In the genomic region with DNA sequence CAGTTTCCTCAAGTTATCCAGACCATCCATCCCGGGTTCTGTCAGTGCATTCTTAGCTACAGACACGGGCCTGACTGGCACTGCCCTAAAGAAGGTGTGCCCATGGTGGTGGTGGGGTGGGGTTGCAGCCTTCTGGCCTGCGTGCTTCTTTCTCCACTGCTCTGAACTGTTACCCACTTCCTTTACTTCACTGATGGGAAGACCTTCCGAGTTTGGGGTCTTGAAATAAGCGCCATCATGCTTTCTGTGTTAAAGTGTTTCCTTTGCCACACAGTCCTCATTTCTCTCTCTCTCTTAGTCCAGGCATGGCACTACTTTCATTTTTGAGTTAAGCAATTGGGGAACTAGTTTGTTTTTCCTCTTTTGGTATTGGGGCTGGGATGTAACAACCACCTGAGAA, we compare ENCODE assay signal across 8 mouse cellular contexts. TPM values are rescaled to one million over a fixed set of nuclear protein-coding genes. Genes with fewer than 3 reads are reported as not detected.
DNase-seq lines count a peak whose midpoint lies in the region; ATAC-seq and TF ChIP-seq lines count a peak whose summit lies in the region.

No protein-coding gene starts in this region.

- H3K27ac ChIP-seq in kidney, embryonic 15.5 days = no peak overlapping the region
- H3K27ac ChIP-seq in bone marrow, adult 2 months (ENCODE audit: control insufficient read depth, insufficient read depth, low read depth, low read length, poor library complexity) = peak overlapping the region; percentile 65
- peak overlapping the region; percentile 80; the same call in 1 of the 2 replicates for H3K27ac ChIP-seq in hindbrain, embryonic 15.5 days (replicated peaks)
- H3K27ac ChIP-seq in midbrain, embryonic 13.5 days = no peak overlapping the region

- no peak for TF ChIP-seq POLR2A in bone marrow, adult 2 months (IDR thresholded peaks at IDR 0.05; ENCODE audit: borderline replicate concordance, control insufficient read depth, low read depth, low read length)

- H3K4me3 ChIP-seq in kidney, embryonic 15.5 days (replicated peaks) = peak overlapping the region; percentile 72
- peak overlapping the region; percentile 86 for H3K4me3 ChIP-seq in bone marrow, adult 2 months (replicated peaks; ENCODE audit: control insufficient read depth, low read depth, low read length)
- H3K4me3 ChIP-seq in hindbrain, embryonic 15.5 days = peak overlapping the region; percentile 81
- peak overlapping the region; percentile 82 for H3K4me3 ChIP-seq in midbrain, embryonic 13.5 days (replicated peaks)

- H3K4me1 ChIP-seq in kidney, embryonic 15.5 days = peaks cover 11% of the 10 kb centered on the region
- H3K4me1 ChIP-seq in bone marrow, adult 2 months (ENCODE audit: control insufficient read depth, insufficient read depth, low read length) = peaks cover 2% of the 10 kb centered on the region; the same call in 1 of the 2 replicates
- H3K4me1 ChIP-seq in hindbrain, embryonic 15.5 days (replicated peaks) = peaks cover 36% of the 10 kb centered on the region
- peaks cover 27% of the 10 kb centered on the region for H3K4me1 ChIP-seq in midbrain, embryonic 13.5 days (replicated peaks)

- H3K27me3 ChIP-seq in kidney, embryonic 15.5 days = no peaks in the 10 kb centered on the region
- no peaks in the 10 kb centered on the region for H3K27me3 ChIP-seq in hindbrain, embryonic 15.5 days
- H3K27me3 ChIP-seq in midbrain, embryonic 13.5 days = no peaks in the 10 kb centered on the region

- DNase-seq in kidney, postnatal 4 days = no peak
- DNase-seq in left cerebral cortex, postnatal 4 days = no peak
- DNase-seq in left cerebral cortex, postnatal 36 days (ENCODE audit: low spot score in 2 of 2) = no peak
- no peak for DNase-seq in urinary bladder, postnatal 25 days (ENCODE audit: low spot score)

- H3K4me2 ChIP-seq in kidney, embryonic 15.5 days = peak overlapping the region; percentile 93
- H3K4me2 ChIP-seq in hindbrain, embryonic 15.5 days = peak overlapping the region; percentile 57
- peak overlapping the region; percentile 70 for H3K4me2 ChIP-seq in midbrain, embryonic 13.5 days (replicated peaks)

- 36% methylated on average over 5 of the region's 5 CpGs for WGBS in kidney, embryonic 15.5 days
- WGBS in bone marrow, adult 2 months = 2% methylated on average over 5 of the region's 5 CpGs
- WGBS in hindbrain, embryonic 15.5 days = 45% methylated on average over 5 of the region's 5 CpGs
- 54% methylated on average over 5 of the region's 5 CpGs for WGBS in midbrain, embryonic 13.5 days

- H3K9me3 ChIP-seq in kidney, embryonic 15.5 days (replicated peaks) = no peaks in the 10 kb centered on the region
- no peaks in the 10 kb centered on the region for H3K9me3 ChIP-seq in hindbrain, embryonic 15.5 days
- H3K9me3 ChIP-seq in midbrain, embryonic 13.5 days = no peaks in the 10 kb centered on the region

- no peak for TF ChIP-seq CTCF in bone marrow, adult 2 months (IDR thresholded peaks at IDR 0.05; ENCODE audit: control insufficient read depth, insufficient read depth, low read length)

- intact Hi-C loops in left cerebral cortex, postnatal 4 days (cut with DNase I) = no loop called here
- intact Hi-C loops in left cerebral cortex, postnatal 36 days (cut with DNase I) = loop anchor here (2.0 kb wide), 1 partner anchor 56 kb away; a partner anchor contains a TSS

- no peak overlapping the region for H3K9ac ChIP-seq in kidney, embryonic 15.5 days
- H3K9ac ChIP-seq in hindbrain, embryonic 15.5 days = peak overlapping the region; percentile 20
- peak overlapping the region; percentile 89; the same call in 1 of the 2 replicates for H3K9ac ChIP-seq in midbrain, embryonic 13.5 days (replicated peaks)

- ATAC-seq in kidney, embryonic 15.5 days (replicated peaks; ENCODE audit: low FRiP score) = peak; percentile 26; the same call in 1 of the 2 replicates
- ATAC-seq in hindbrain, embryonic 15.5 days (ENCODE audit: low FRiP score, low read depth) = peak; percentile 46; the same call in 1 of the 2 replicates
- ATAC-seq in midbrain, embryonic 13.5 days = no peak; the same call in 1 of the 2 replicates

- H3K36me3 ChIP-seq in kidney, embryonic 15.5 days = no peaks in the 10 kb centered on the region
- no peaks in the 10 kb centered on the region for H3K36me3 ChIP-seq in hindbrain, embryonic 15.5 days
- H3K36me3 ChIP-seq in midbrain, embryonic 13.5 days = no peaks in the 10 kb centered on the region

RNA-seq across cellular contexts. Expression of a gene that starts 1.3 kb away (rescaled TPM):
- 16.1 and 18.4 TPM in 2 replicates for polyA plus RNA-seq in kidney, embryonic 15.5 days (2015; fragmentation: Nextera tagmentation; extraction: Ambion mirVana)
- 13.7 and 18.5 TPM in 2 replicates for polyA plus RNA-seq in bone marrow, adult 2 months (2011; ENCODE audit: insufficient read depth, insufficient read length, low replicate concordance, missing spikeins)
- polyA plus RNA-seq in hindbrain, embryonic 15.5 days (2015; fragmentation: Nextera tagmentation; extraction: Ambion mirVana) = 61.6 and 62.0 TPM in 2 replicates
- 48.7 and 49.6 TPM in 2 replicates for polyA plus RNA-seq in midbrain, embryonic 13.5 days (2015; fragmentation: Nextera tagmentation; extraction: Ambion mirVana)
- total RNA-seq in left cerebral cortex, postnatal 4 days (2021) = 10 to 100 TPM; 89.6 to 97.9 TPM
- 100 to 1,000 TPM; 110 to 115 TPM for total RNA-seq in left cerebral cortex, postnatal 36 days (2021)

RNA-seq across cellular contexts. Expression of a gene that starts 54.8 kb away (rescaled TPM):
- 476 and 547 TPM in 2 replicates for polyA plus RNA-seq in kidney, embryonic 15.5 days (2015; fragmentation: Nextera tagmentation; extraction: Ambion mirVana)
- 96.2 and 134 TPM in 2 replicates for polyA plus RNA-seq in bone marrow, adult 2 months (2011; ENCODE audit: insufficient read depth, insufficient read length, low replicate concordance, missing spikeins)
- polyA plus RNA-seq in hindbrain, embryonic 15.5 days (2015; fragmentation: Nextera tagmentation; extraction: Ambion mirVana) = 335 and 378 TPM in 2 replicates
- 593 and 670 TPM in 2 replicates for polyA plus RNA-seq in midbrain, embryonic 13.5 days (2015; fragmentation: Nextera tagmentation; extraction: Ambion mirVana)
- total RNA-seq in left cerebral cortex, postnatal 4 days (2021) = 100 to 1,000 TPM; 209 to 222 TPM
- total RNA-seq in left cerebral cortex, postnatal 36 days (2021) = 100 to 1,000 TPM; 127 to 130 TPM

RNA-seq across cellular contexts. Expression of a gene that starts 55.3 kb away (rescaled TPM):
- 2,022 and 2,214 TPM in 2 replicates for polyA plus RNA-seq in kidney, embryonic 15.5 days (2015; fragmentation: Nextera tagmentation; extraction: Ambion mirVana)
- polyA plus RNA-seq in bone marrow, adult 2 months (2011; ENCODE audit: insufficient read depth, insufficient read length, low replicate concordance, missing spikeins) = 1,010 and 1,239 TPM in 2 replicates
- polyA plus RNA-seq in hindbrain, embryonic 15.5 days (2015; fragmentation: Nextera tagmentation; extraction: Ambion mirVana) = 1,277 and 1,313 TPM in 2 replicates
- polyA plus RNA-seq in midbrain, embryonic 13.5 days (2015; fragmentation: Nextera tagmentation; extraction: Ambion mirVana) = 2,073 and 2,164 TPM in 2 replicates
- total RNA-seq in left cerebral cortex, postnatal 4 days (2021) = 100 to 1,000 TPM; 795 to 816 TPM
- total RNA-seq in left cerebral cortex, postnatal 36 days (2021) = 100 to 1,000 TPM; 350 to 464 TPM

Comparison
In these comparisons a context has a peak if more than half of its experiments do, and no peak if none do; other contexts are left out.
1. H3K27ac ChIP-seq: peak in bone marrow, adult 2 months (single experiment) and hindbrain, embryonic 15.5 days (single experiment); none in kidney, embryonic 15.5 days (single experiment) and midbrain, embryonic 13.5 days (single experiment).
2. Peak in every context shown above with its lines, with median percentiles within 50 percentile points of each other: H3K4me2 ChIP-seq and H3K4me3 ChIP-seq.